27 mouse cellular contexts compared by ENCODE assay signal in genomic region chr10:75085330-75085729, GRCm38 (mm10). TPM values are rescaled to one million over a fixed set of nuclear protein-coding genes. Genes with fewer than 3 reads are reported as not detected.
DNase-seq lines count a peak whose midpoint lies in the region; ATAC-seq and TF ChIP-seq lines count a peak whose summit lies in the region.
"Had no signal": no experiment of that assay in that cellular context is flagged by ENCODE, and none has a peak within 500 bp of the region (broad histone marks: within the 10 kb centered on the region; RNA-seq: fewer than 3 reads in every experiment).

No protein-coding gene starts in this region.

- no peak for DNase-seq in frontal cortex, postnatal 25 days (ENCODE audit: low spot score in 2 of 2)
- DNase-seq in layer of hippocampus, adult 2 months (ENCODE audit: low spot score in 2 of 2) = peak; percentile 70 to 73
- DNase-seq in layer of hippocampus, adult 9-11 months = no peak
- no peak for DNase-seq in CH12.LX (ENCODE audit: extremely low read depth)
- DNase-seq in urinary bladder, postnatal 36 days (ENCODE audit: low spot score in 2 of 2) = no peak
- DNase-seq: adrenal gland, adult 2 months; adrenal gland, postnatal 10 days; adrenal gland, postnatal 25 days; B cell, adult 2 months; cerebellum, adult 18-20 months; cerebellum, adult 8-10 months; cerebellum, adult 9-11 months; cerebellum, postnatal 14 days; cerebellum, postnatal 36 days; embryo, embryonic 11 days had no signal

- dilution Hi-C loops in CH12.LX (cut with MboI; ENCODE audit: extremely low pct_ligation_motif_present, extremely low pct_unique_long_range_greater_than_20kb, low sequenced_read_pairs) = no loop called here

- TF ChIP-seq POLR2A in CH12.LX (IDR thresholded peaks at IDR 0.05; ENCODE audit: low read depth, low read length) = no peak

- H3K4me3 ChIP-seq in layer of hippocampus, adult 2 months = no peak overlapping the region
- no peak overlapping the region for H3K4me3 ChIP-seq in CH12.LX (replicated peaks in 1 of 3; ENCODE audit: low read depth in 2 of 3, low read length in 2 of 3, poor library complexity in 1 of 3)
- H3K4me3 ChIP-seq: embryonic facial prominence, embryonic 13.5 days; embryonic facial prominence, embryonic 15.5 days; erythroblast, embryonic 14.5 days; forebrain, embryonic 10.5 days; forebrain, embryonic 12.5 days had no signal

- H3K9me3 ChIP-seq in CH12.LX (replicated peaks; ENCODE audit: low read length) = peaks cover 5% of the 10 kb centered on the region
- H3K9me3 ChIP-seq: embryonic facial prominence, embryonic 13.5 days; embryonic facial prominence, embryonic 15.5 days; forebrain, embryonic 10.5 days; forebrain, embryonic 12.5 days had no signal

- 0 out of 2 replicates have a peak, but pooled peaks have one; percentile 25 for TF ChIP-seq EP300 in CH12.LX (IDR thresholded peaks at IDR 0.05; ENCODE audit: low read length)

- H3K27me3 ChIP-seq in CH12.LX (replicated peaks) = no peaks in the 10 kb centered on the region
- H3K27me3 ChIP-seq: embryonic facial prominence, embryonic 13.5 days; embryonic facial prominence, embryonic 15.5 days; forebrain, embryonic 12.5 days had no signal

- H3K4me1 ChIP-seq in CH12.LX (ENCODE audit: control insufficient read depth in 1 of 2, insufficient read depth in 2 of 2) = peaks cover 20 to 52% of the 10 kb centered on the region in 2 experiments
- H3K4me1 ChIP-seq: embryonic facial prominence, embryonic 13.5 days; embryonic facial prominence, embryonic 15.5 days; forebrain, embryonic 10.5 days; forebrain, embryonic 12.5 days had no signal

- H3K9ac ChIP-seq in CH12.LX (ENCODE audit: insufficient read depth, low read depth) = no peak overlapping the region
- H3K9ac ChIP-seq: embryonic facial prominence, embryonic 13.5 days; embryonic facial prominence, embryonic 15.5 days; forebrain, embryonic 12.5 days had no signal

- no peak overlapping the region for H3K4me2 ChIP-seq in CH12.LX (ENCODE audit: insufficient read depth, low read depth, poor library complexity, severe bottlenecking)
- H3K4me2 ChIP-seq: embryonic facial prominence, embryonic 13.5 days; embryonic facial prominence, embryonic 15.5 days; forebrain, embryonic 12.5 days had no signal

- peaks cover 3 to 52% of the 10 kb centered on the region in 2 experiments for H3K36me3 ChIP-seq in CH12.LX (replicated peaks in 1 of 2; ENCODE audit: control insufficient read depth in 1 of 2, insufficient read depth in 1 of 2, low read length in 1 of 2)
- H3K36me3 ChIP-seq: embryonic facial prominence, embryonic 15.5 days; forebrain, embryonic 12.5 days had no signal

- peak; percentile 47 for ATAC-seq in frontal cortex, adult (ENCODE audit: low TSS enrichment)
- ATAC-seq: CD4-positive, CD25-positive, alpha-beta regulatory T cell, adult 4 months; forebrain, embryonic 14.5 days; forebrain, embryonic 16.5 days had no signal

- in situ Hi-C loops in CH12.LX (cut with MboI; ENCODE audit: low pct_ligation_motif_present, low pct_unique_long_range_greater_than_20kb, low sequenced_read_pairs) = no loop called here

- peak overlapping the region; percentile 63 for H3K27ac ChIP-seq in layer of hippocampus, adult 2 months
- no peak overlapping the region for H3K27ac ChIP-seq in CH12.LX (ENCODE audit: insufficient read depth, low read depth)
- H3K27ac ChIP-seq: embryonic facial prominence, embryonic 13.5 days; embryonic facial prominence, embryonic 15.5 days; forebrain, embryonic 10.5 days; forebrain, embryonic 12.5 days had no signal

- TF ChIP-seq CTCF in layer of hippocampus, adult 2 months (conservative IDR thresholded peaks at IDR 0.05) = no peak
- no peak for TF ChIP-seq CTCF in CH12.LX (conservative IDR thresholded peaks at IDR 0.05 in 1 of 2, IDR thresholded peaks at IDR 0.05 in 1 of 2; ENCODE audit: low read depth in 2 of 2, low read length in 2 of 2)

- TF ChIP-seq RAD21 in CH12.LX (IDR thresholded peaks at IDR 0.05; ENCODE audit: low read depth, low read length) = no peak

- H3K79me2 ChIP-seq in CH12.LX (replicated peaks; ENCODE audit: control insufficient read depth, extremely low read depth, insufficient read depth, poor library complexity, severe bottlenecking) = 0 out of 2 replicates have a peak, but pooled peaks cover 2% of the 10 kb centered on the region

TF ChIP-seq in CH12.LX, 34 proteins besides CTCF, POLR2A, EP300 and RAD21:
- TF ChIP-seq JUN (IDR thresholded peaks at IDR 0.05; ENCODE audit: insufficient read depth, low read depth, low read length) = no peak
- TF ChIP-seq IRF4 (IDR thresholded peaks at IDR 0.05; ENCODE audit: low read depth, low read length) = no peak
- TF ChIP-seq MEF2A (IDR thresholded peaks at IDR 0.05; ENCODE audit: borderline replicate concordance, low read depth, low read length) = no peak

RNA-seq across cellular contexts. Expression of gene Bcr, which starts 24.9 kb away (rescaled TPM):
- total RNA-seq in layer of hippocampus, adult 2 months (2021) = 100 to 1,000 TPM; 116 to 124 TPM
- total RNA-seq in CH12.LX (2012; rRNA removed) (18.2 and 22.1 TPM in 2 replicates), CH12.LX (2014; rRNA removed) (4.0 and 4.3 TPM in 2 replicates)
- 18.6 and 20.0 TPM in 2 replicates for polyA plus RNA-seq in CH12.LX (2012; ENCODE audit: insufficient read length, low read depth)
- total RNA-seq: MEL had no signal

RNA-seq across cellular contexts. Expression of gene Rab36, which starts 48.5 kb away (rescaled TPM):
- 10 to 100 TPM; 33.6 to 34.6 TPM for total RNA-seq in layer of hippocampus, adult 2 months (2021)
- total RNA-seq in CH12.LX (2012; rRNA removed) = 0.59 and 0.67 TPM in 2 replicates
- total RNA-seq in CH12.LX (2014; rRNA removed) = 0.07 and 0.34 TPM in 2 replicates
- 1.2 and 1.5 TPM in 2 replicates for polyA plus RNA-seq in CH12.LX (2012; ENCODE audit: insufficient read length, low read depth)
- total RNA-seq: MEL had no signal
- polyA plus RNA-seq: erythroblast, embryonic 14.5 days had no signal

RNA-seq across cellular contexts. Expression of gene Rsph14, which starts 52.9 kb away (rescaled TPM):
- total RNA-seq in layer of hippocampus, adult 2 months (2021) = under 1 TPM; 0.34 to 1.00 TPM
- 0.13 TPM in 1 of 2 replicates, not detected in the other for total RNA-seq in CH12.LX (2012; rRNA removed)
- not detected in 2 replicates for total RNA-seq in CH12.LX (2014; rRNA removed)
- not detected in 2 replicates for polyA plus RNA-seq in CH12.LX (2012; ENCODE audit: insufficient read length, low read depth)
- total RNA-seq: common myeloid progenitor, adult 5-6 weeks; MEL had no signal
- polyA plus RNA-seq: adrenal gland, adult 2 months; CD4-positive, CD25-positive, alpha-beta regulatory T cell, adult 4 months; embryonic facial prominence, embryonic 11.5 days; embryonic facial prominence, embryonic 13.5 days; erythroblast, embryonic 14.5 days; forebrain, embryonic 10.5 days; forebrain, embryonic 14.5 days had no signal

Comparison
In these comparisons a context has a peak if more than half of its experiments do, and no peak if none do; other contexts are left out.
1. DNase-seq: peak in layer of hippocampus, adult 2 months (2 of 2); none in frontal cortex, postnatal 25 days (0 of 2), layer of hippocampus, adult 9-11 months (single experiment), CH12.LX (single experiment) and urinary bladder, postnatal 36 days (0 of 2).
2. RNA of gene Bcr, which starts 24.9 kb away (total RNA-seq): 116 to 124 TPM in layer of hippocampus, adult 2 months; 4.0 to 22.1 TPM in CH12.LX; every median in the first group is over 4 times any median in the second.
3. RNA of gene Rab36, which starts 48.5 kb away (total RNA-seq): 33.6 to 34.6 TPM in layer of hippocampus, adult 2 months; 0.07 to 0.67 TPM in CH12.LX; every median in the first group is over 10 times any median in the second.